Mouse (Mus musculus): ENCODE data around the gene Zfp667. TPM values are rescaled to one million over a fixed set of nuclear protein-coding genes. Genes with fewer than 3 reads are reported as not detected.
A peak's percentile ranks its signal among the peaks of the same experiment; 100 is the strongest.
"Not testable (repeated sequence)": the region's sequence is repeated elsewhere in the genome, so short reads cannot be mapped to it uniquely, and the experiment has no call there.

The Zfp667 gene
- polyA plus RNA-seq, 1 experiment = 2.9 TPM

GRCm38 (mm10) chr7:6257386-6257785 is 29.0 kb upstream of the Zfp667 start:
- no peak for DNase-seq
- H3K27me3 ChIP-seq (ENCODE audit: control insufficient read depth, insufficient read depth, low read length) = no peaks in the 10 kb centered on the region
- no peak for TF ChIP-seq POLR2A (IDR thresholded peaks at IDR 0.05; ENCODE audit: control insufficient read depth, extremely low read depth, insufficient read depth, low read length, poor library complexity)
- TF ChIP-seq CTCF (IDR thresholded peaks at IDR 0.05; ENCODE audit: borderline replicate concordance, control insufficient read depth, extremely low read depth, insufficient read depth, low read length, poor library complexity) = no peak
- 88% methylated on average over 4 of the region's 4 CpGs for WGBS
- H3K4me1 ChIP-seq (replicated peaks; ENCODE audit: control insufficient read depth, insufficient read depth, low read length) = no peaks in the 10 kb centered on the region
- no peak overlapping the region for H3K27ac ChIP-seq (ENCODE audit: control insufficient read depth, insufficient read depth, low read length)
- no peaks in the 10 kb centered on the region for H3K36me3 ChIP-seq (ENCODE audit: control insufficient read depth, insufficient read depth, low read length)
- no peak overlapping the region for H3K4me3 ChIP-seq (ENCODE audit: control insufficient read depth, insufficient read depth, low read length)

- 54% methylated on average over 16 of the region's 16 CpGs for WGBS
- no peak for DNase-seq
Measured at GRCm38 (mm10) chr7:6258232-6259220, 27.9 kb upstream of the Zfp667 start.

GRCm38 (mm10) chr7:6260004-6260403 is 26.4 kb upstream of the Zfp667 start:
- not testable (repeated sequence) for H3K4me3 ChIP-seq (ENCODE audit: control insufficient read depth, insufficient read depth, low read length); H3K27me3 ChIP-seq (ENCODE audit: control insufficient read depth, insufficient read depth, low read length); H3K4me1 ChIP-seq (replicated peaks; ENCODE audit: control insufficient read depth, insufficient read depth, low read length); H3K27ac ChIP-seq (ENCODE audit: control insufficient read depth, insufficient read depth, low read length); DNase-seq; H3K36me3 ChIP-seq (ENCODE audit: control insufficient read depth, insufficient read depth, low read length)
- WGBS = 82% methylated on average over 2 of the region's 2 CpGs

More at GRCm38 (mm10) chr7:6258232-6259220, 27.9 kb upstream of the Zfp667 start:
- Histone ChIP-seq H3K27ac (ENCODE audit: control insufficient read depth, insufficient read depth, low read length) (no peak overlapping the region), H3K36me3 (ENCODE audit: control insufficient read depth, insufficient read depth, low read length) (no peaks in the 10 kb centered on the region), H3K27me3 (ENCODE audit: control insufficient read depth, insufficient read depth, low read length) (no peaks in the 10 kb centered on the region), H3K4me3 (ENCODE audit: control insufficient read depth, insufficient read depth, low read length) (no peak overlapping the region), H3K4me1 (replicated peaks; ENCODE audit: control insufficient read depth, insufficient read depth, low read length) (no peaks in the 10 kb centered on the region)
- no peak for TF ChIP-seq POLR2A (IDR thresholded peaks at IDR 0.05; ENCODE audit: control insufficient read depth, extremely low read depth, insufficient read depth, low read length, poor library complexity)
- TF ChIP-seq CTCF (IDR thresholded peaks at IDR 0.05; ENCODE audit: borderline replicate concordance, control insufficient read depth, extremely low read depth, insufficient read depth, low read length, poor library complexity) = no peak

- Histone ChIP-seq H3K27me3 (ENCODE audit: control insufficient read depth, insufficient read depth, low read length) (no peaks in the 10 kb centered on the region), H3K4me3 (ENCODE audit: control insufficient read depth, insufficient read depth, low read length) (no peak overlapping the region), H3K36me3 (ENCODE audit: control insufficient read depth, insufficient read depth, low read length) (no peaks in the 10 kb centered on the region), H3K27ac (ENCODE audit: control insufficient read depth, insufficient read depth, low read length) (no peak overlapping the region), H3K4me1 (replicated peaks; ENCODE audit: control insufficient read depth, insufficient read depth, low read length) (no peaks in the 10 kb centered on the region)
- 86% methylated on average over 3 of the region's 3 CpGs for WGBS
- TF ChIP-seq CTCF (IDR thresholded peaks at IDR 0.05; ENCODE audit: borderline replicate concordance, control insufficient read depth, extremely low read depth, insufficient read depth, low read length, poor library complexity) = no peak
- TF ChIP-seq POLR2A (IDR thresholded peaks at IDR 0.05; ENCODE audit: control insufficient read depth, extremely low read depth, insufficient read depth, low read length, poor library complexity) = no peak
- DNase-seq = no peak
Measured at GRCm38 (mm10) chr7:6262120-6262519, 24.3 kb upstream of the Zfp667 start.

- TF ChIP-seq POLR2A (IDR thresholded peaks at IDR 0.05; ENCODE audit: control insufficient read depth, extremely low read depth, insufficient read depth, low read length, poor library complexity) = no peak
- TF ChIP-seq CTCF (IDR thresholded peaks at IDR 0.05; ENCODE audit: borderline replicate concordance, control insufficient read depth, extremely low read depth, insufficient read depth, low read length, poor library complexity) = no peak
- H3K4me3 ChIP-seq (ENCODE audit: control insufficient read depth, insufficient read depth, low read length) = no peak overlapping the region
- no peaks in the 10 kb centered on the region for H3K27me3 ChIP-seq (ENCODE audit: control insufficient read depth, insufficient read depth, low read length)
- no peak overlapping the region for H3K27ac ChIP-seq (ENCODE audit: control insufficient read depth, insufficient read depth, low read length)
- no peaks in the 10 kb centered on the region for H3K4me1 ChIP-seq (replicated peaks; ENCODE audit: control insufficient read depth, insufficient read depth, low read length)
- 91% methylated on average over 4 of the region's 4 CpGs for WGBS
- DNase-seq = no peak
- no peaks in the 10 kb centered on the region for H3K36me3 ChIP-seq (ENCODE audit: control insufficient read depth, insufficient read depth, low read length)
Measured at GRCm38 (mm10) chr7:6262984-6263383, 23.4 kb upstream of the Zfp667 start.

- Histone ChIP-seq H3K27me3 (ENCODE audit: control insufficient read depth, insufficient read depth, low read length) (no peaks in the 10 kb centered on the region), H3K4me1 (replicated peaks; ENCODE audit: control insufficient read depth, insufficient read depth, low read length) (no peaks in the 10 kb centered on the region), H3K4me3 (ENCODE audit: control insufficient read depth, insufficient read depth, low read length) (no peak overlapping the region), H3K27ac (ENCODE audit: control insufficient read depth, insufficient read depth, low read length) (no peak overlapping the region), H3K36me3 (ENCODE audit: control insufficient read depth, insufficient read depth, low read length) (no peaks in the 10 kb centered on the region)
- peak; percentile 54 for DNase-seq
- 72% methylated on average over 8 of the region's 8 CpGs for WGBS
- TF ChIP-seq CTCF (IDR thresholded peaks at IDR 0.05; ENCODE audit: borderline replicate concordance, control insufficient read depth, extremely low read depth, insufficient read depth, low read length, poor library complexity) (peak; percentile 58; the same call in 1 of the 2 replicates), POLR2A (IDR thresholded peaks at IDR 0.05; ENCODE audit: control insufficient read depth, extremely low read depth, insufficient read depth, low read length, poor library complexity) (no peak)
Measured at GRCm38 (mm10) chr7:6265695-6266094, 20.7 kb upstream of the Zfp667 start.

Measured in thymus, adult 2 months (tissue).